Mouse (Mus musculus): ENCODE measurements at regions not wholly inside any gene's neighbourhood (a gene's known extent, or its start where the extent isn't known, plus 50 kb on each side); places are given as distances from the start of the nearest gene placed in this dataset.

GRCm38 (mm10) chr19:15663659-15664255 is 283.4 kb downstream of the Psat1 start:
- TF ChIP-seq CTCF (conservative IDR thresholded peaks at IDR 0.05; ENCODE audit: low read length) (no peak), POU5F1 (IDR thresholded peaks at IDR 0.05; ENCODE audit: borderline replicate concordance, low read length) (no peak)
